Mouse (Mus musculus): ENCODE results near the gene Dap3.
"Not testable (repeated sequence)": the region's sequence is repeated elsewhere in the genome, so short reads cannot be mapped to it uniquely, and the experiment has no call there.

Gene Dap3

GRCm38 (mm10) chr3:88913511-88914383 lies 37.2 kb downstream of the Dap3 start, which contains the start of gene Msto1:
TSS of gene Msto1 (minus strand) at chr3:88913999.
- peak; percentile 96 for DNase-seq (ENCODE audit: low read depth, low spot score)

GRCm38 (mm10) chr3:88912585-88912984 lies 38.4 kb downstream of the Dap3 start:
- no peak for DNase-seq (ENCODE audit: low read depth, low spot score)

- DNase-seq (ENCODE audit: low read depth, low spot score): no peak
Observed at GRCm38 (mm10) chr3:88906393-88907159, 44.4 kb downstream of the Dap3 start.

- DNase-seq (ENCODE audit: low read depth, low spot score): no peak
Observed at GRCm38 (mm10) chr3:88905741-88906140, 45.2 kb downstream of the Dap3 start.

GRCm38 (mm10) chr3:88905209-88905608 lies 45.8 kb downstream of the Dap3 start:
- DNase-seq (ENCODE audit: low read depth, low spot score): no peak

GRCm38 (mm10) chr3:88904803-88905202 lies 46.2 kb downstream of the Dap3 start:
- DNase-seq (ENCODE audit: low read depth, low spot score): no peak

- DNase-seq (ENCODE audit: low read depth, low spot score): not testable (repeated sequence)
Observed at GRCm38 (mm10) chr3:88893011-88893410, 58.0 kb downstream of the Dap3 start.

- DNase-seq (ENCODE audit: low read depth, low spot score): not testable (repeated sequence)
Observed at GRCm38 (mm10) chr3:88882536-88882935, 68.4 kb downstream of the Dap3 start.

All from CD4-positive, CD25-positive, alpha-beta regulatory T cell, adult 2 months (primary cell).